Mouse (Mus musculus) left cerebral cortex, postnatal 10 days (tissue): ENCODE data around the gene Olfr1410. TPM values are rescaled to one million over a fixed set of nuclear protein-coding genes. Genes with fewer than 3 reads are reported as not detected.
A peak's percentile ranks its signal among the peaks of the same experiment; 100 is the strongest.

Experiments used
- DNase-seq, 2 experiments: peaks; one replicate each; pipeline ENCODE4 v3.0.0; 2021 to 2022; ENCODE audit warnings: low spot score in 2 of 2, mixed read lengths in 1 of 2; ENCODE audit errors: extremely low spot score in 1 of 2
- intact Hi-C: fragments of 180-260 bp; cut with DNase I; formaldehyde crosslinking; loops from one replicate; pipeline ENCODE4 v1.15.1; 2025
- total RNA-seq, 2 experiments: library from RNA; stranded (reverse); gene quantifications; 2 replicates each; pipeline ENCODE4 v1.2.3; 2021

The Olfr1410 gene
- total RNA-seq, 2 experiments from 2014 or later, result not detected

DNA sequence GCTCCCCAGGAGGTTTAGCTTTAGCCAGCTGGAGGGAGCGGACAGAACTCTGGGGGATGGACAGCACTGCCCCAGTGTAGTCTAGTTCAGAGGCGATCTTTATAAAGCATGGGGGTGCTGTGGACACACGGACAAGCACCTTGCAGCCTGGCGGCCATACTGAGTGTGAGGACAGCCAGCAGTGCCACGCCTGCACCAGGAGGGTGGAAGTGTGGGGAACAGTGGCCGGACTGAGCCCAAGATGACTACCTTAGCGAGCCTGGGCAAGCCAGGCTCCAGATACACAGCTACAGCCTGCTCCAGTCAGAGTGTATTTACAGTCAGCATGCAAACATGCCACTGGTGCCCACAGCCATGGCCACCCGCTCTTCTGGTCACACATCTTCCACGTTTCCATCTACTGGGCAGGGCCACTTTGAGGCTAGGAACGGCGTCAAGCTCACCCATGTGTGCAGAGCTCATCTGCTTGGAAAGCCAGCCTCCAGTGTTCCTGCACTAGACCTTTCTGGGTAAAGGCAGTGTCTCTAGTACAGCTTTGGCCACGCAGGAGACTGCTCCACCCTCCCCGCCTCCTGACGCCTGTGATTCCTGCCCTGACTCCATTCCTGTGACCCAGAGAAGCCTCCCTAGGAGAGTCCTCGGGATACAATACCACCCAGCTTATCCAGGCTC is 32.1 kb downstream of the Olfr1410 start:
- DNase-seq, result no peak
- intact Hi-C loops, result no loop called here

DNA sequence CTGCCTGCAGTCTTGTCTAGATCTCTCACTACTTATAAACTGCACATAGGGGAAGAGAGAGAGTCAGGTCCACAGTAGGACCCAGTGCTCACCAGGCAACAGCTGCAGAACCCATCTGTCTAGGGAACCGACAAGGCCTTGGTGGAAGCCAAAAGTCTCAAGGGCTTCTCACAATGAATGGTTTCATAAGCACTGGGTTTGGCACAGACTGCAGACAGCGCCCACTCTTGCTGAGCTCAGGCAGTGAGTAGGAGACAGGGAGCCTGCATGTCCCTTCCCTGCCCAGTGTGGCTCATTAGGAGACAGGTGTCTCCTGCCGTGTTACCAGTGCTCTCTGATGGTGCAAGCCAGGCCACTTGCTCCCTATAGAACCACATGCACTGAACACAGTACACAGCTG is 32.6 kb downstream of the Olfr1410 start:
- DNase-seq, result no peak
- intact Hi-C loops, result no loop called here

DNA sequence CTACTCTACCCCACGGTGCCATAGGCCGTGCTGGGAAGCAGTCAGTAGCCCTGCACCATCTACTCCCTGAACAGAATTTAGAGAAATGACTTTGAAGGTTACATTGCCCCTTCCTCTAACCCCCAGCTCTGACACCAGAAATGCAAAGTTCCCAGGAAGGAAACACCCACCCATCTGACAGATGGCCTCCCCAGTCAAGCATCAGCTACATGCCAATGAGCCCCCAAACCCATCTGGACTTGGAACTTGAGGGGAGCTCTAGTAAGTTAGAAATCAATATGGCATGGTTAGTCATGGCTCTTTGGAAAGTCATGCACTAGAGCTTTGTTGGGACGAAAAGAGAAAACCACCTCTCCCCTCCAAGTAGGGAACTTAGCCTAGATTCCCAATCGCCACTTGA is 33.2 kb downstream of the Olfr1410 start:
- no peak for DNase-seq
- intact Hi-C loops, result no loop called here

GRCm38 (mm10) chr1:92640393-92640792 is 34.8 kb downstream of the Olfr1410 start:
- DNase-seq, result peak in 1 of 2 experiments; percentile 14
- intact Hi-C loops, result no loop called here

GRCm38 (mm10) chr1:92641514-92642272 is 36.1 kb downstream of the Olfr1410 start, which contains the start of gene Cops9:
Gene Cops9, minus strand, starts transcription at chr1:92641985.
- peak; percentile 87 to 92 for DNase-seq
- intact Hi-C loops, result no loop called here

- peak in 1 of 2 experiments; percentile 16 for DNase-seq
- intact Hi-C loops, result no loop called here
Observed at GRCm38 (mm10) chr1:92643691-92644090, 38.1 kb downstream of the Olfr1410 start.

GRCm38 (mm10) chr1:92644916-92645315 is 39.3 kb downstream of the Olfr1410 start:
- peak in 1 of 2 experiments; percentile 18 for DNase-seq
- intact Hi-C loops, result loop anchor here (5.0 kb wide), 1 partner anchor 33 kb away; no protein-coding TSS in a partner anchor

DNA sequence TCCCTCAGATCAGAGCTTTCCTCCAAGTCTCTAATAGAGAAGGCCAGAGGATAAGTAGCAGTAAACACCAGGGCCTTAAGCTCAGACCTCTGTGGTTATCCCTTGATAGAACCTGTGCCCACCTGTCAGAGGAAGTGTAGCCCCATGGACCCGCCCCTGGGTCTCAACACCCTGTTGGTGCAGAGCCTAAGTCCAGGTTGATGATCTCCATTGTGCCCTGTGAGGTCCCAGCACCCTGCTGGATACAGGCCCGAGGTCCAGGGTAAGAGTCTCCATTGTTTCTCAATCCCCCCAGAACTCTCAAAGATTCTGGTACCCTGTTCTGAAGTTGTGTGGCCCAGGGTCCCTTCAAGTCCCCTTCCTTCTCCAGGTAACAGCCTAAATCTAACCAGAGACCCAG is 40.5 kb downstream of the Olfr1410 start:
- intact Hi-C loops, result loop anchor here (5.0 kb wide), 1 partner anchor 34 kb away; no protein-coding TSS in a partner anchor
- peak in 1 of 2 experiments; percentile 7 for DNase-seq

GRCm38 (mm10) chr1:92646601-92647000 is 41.0 kb downstream of the Olfr1410 start:
- intact Hi-C loops, result loop anchor here (5.0 kb wide), 1 partner anchor 34 kb away; no protein-coding TSS in a partner anchor
- peak in 1 of 2 experiments; percentile 9 for DNase-seq

DNA sequence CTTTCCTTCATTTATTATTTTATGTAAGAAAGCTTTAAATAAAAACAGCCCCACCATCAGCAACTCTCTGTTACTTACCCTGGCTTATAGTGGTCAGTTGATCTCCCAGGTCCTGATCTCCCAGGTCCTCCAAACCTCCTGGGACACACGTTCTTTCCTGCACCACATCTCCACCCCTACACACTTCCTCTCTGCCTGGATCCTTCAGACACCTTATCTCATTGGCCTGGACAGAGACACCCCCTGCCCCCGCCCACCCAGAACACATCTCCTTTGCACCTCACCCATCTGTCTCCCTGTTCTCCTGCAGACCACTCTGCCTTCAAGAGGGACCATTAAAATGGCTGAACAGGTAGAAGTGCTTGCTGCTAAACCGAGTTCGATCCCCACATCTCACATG is 41.4 kb downstream of the Olfr1410 start:
- intact Hi-C loops, result loop anchor here (5.0 kb wide), 1 partner anchor 35 kb away; no protein-coding TSS in a partner anchor
- peak in 1 of 2 experiments; percentile 3 for DNase-seq

GRCm38 (mm10) chr1:92647752-92648151 is 42.2 kb downstream of the Olfr1410 start:
- intact Hi-C loops, result loop anchor here (1.0 to 5.0 kb wide), 2 partner anchors 35 to 187 kb away; no protein-coding TSS in a partner anchor

DNA sequence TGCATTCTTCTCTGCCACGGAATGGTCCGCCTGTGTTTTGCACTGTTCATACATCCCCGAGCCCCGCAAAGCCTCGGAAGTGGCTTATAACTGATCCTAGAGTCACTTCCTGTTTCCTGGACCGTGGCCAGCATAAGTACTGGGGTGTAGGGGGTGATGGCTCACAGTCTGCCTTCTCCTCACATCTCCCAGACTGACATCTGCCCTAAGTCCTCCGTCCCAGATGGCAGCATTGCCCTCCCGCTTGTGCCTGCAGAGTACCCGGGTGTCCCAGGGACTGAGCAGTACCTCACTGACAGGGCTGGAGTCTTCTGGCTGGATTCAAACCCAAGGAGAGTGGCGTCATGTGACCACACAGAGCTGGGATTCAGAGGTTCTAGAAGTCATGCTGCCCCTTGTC is 42.6 kb downstream of the Olfr1410 start:
- intact Hi-C loops, result loop anchor here (1.0 to 5.0 kb wide), 2 partner anchors 36 to 186 kb away; no protein-coding TSS in a partner anchor

More at GRCm38 (mm10) chr1:92647752-92648151, 42.2 kb downstream of the Olfr1410 start:
- peak; percentile 70 to 71 for DNase-seq

GRCm38 (mm10) chr1:92648673-92649072 is 43.1 kb downstream of the Olfr1410 start, which contains the start of gene Otos:
Gene Otos, minus strand, starts transcription at chr1:92648841.
- intact Hi-C loops, result loop anchor here (1.0 to 5.0 kb wide), 2 partner anchors 36 to 186 kb away; no protein-coding TSS in a partner anchor
- DNase-seq, result peak; percentile 53 to 83

More for the DNA sequence above, 42.6 kb downstream of the Olfr1410 start:
- DNase-seq, result peak in 1 of 2 experiments; percentile 27

DNA sequence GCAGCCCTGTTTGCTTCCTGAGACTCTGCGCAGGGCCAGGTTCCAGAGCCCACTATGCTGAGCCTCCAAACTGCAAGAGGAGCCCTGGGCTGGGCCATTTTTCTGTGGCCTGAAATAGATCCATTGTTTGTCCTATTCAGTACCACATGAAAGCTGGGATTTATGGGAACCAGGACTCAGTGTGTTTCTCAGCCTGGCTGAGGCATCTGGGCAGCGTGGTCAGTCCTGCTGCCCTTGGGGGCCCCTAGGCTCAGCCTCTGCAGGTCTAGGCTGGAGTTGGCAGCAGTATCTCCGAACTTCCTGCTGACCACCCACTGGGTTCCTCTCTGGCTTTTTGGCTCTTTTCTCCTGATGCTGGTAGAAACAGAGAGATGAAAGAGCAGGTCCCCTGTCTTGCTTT is 45.9 kb downstream of the Olfr1410 start:
- DNase-seq, result peak in 1 of 2 experiments; percentile 45
- intact Hi-C loops, result no loop called here

DNA sequence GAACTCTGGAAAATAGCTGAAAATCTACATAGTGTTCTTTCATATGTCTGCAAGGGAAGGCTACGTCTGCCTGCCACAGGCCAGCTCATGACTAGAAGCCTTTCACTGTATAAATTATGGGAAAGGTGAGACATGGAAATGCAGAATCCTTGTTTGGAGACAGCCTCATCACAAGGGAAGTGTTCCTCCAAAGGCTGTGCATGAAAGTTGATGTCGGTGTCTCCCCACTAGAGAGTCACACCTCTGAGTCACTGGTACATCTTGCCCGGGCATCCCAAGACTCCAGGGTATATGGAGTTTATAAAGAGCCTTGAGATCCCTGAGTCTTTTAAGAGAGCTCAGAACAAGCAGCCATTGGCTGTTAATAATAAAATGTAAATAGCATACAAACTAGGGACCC is 47.6 kb downstream of the Olfr1410 start:
- DNase-seq, result no peak
- intact Hi-C loops, result no loop called here

DNA sequence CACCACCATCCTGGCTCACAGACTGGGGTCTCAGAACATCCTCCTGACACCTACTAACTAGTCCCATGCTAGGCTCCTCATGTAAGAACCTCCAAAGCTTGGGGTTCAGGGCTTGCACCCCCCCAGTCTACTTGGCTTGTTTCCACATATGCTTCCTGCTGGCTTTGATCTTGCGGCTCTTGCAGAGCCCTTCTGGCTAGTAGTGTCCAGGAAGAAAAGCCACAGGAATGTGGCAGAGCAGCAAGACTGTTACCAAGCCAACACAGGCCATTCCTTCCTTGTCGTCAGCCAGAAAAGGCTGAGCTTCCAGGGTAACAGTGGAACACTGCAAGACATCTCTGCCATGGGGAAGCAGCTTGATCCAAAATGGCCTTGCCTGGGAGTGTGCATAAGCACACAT is 49.1 kb downstream of the Olfr1410 start:
- intact Hi-C loops, result no loop called here
- DNase-seq, result no peak

GRCm38 (mm10) chr1:92657025-92657820 is 51.6 kb downstream of the Olfr1410 start:
- DNase-seq, result no peak
- intact Hi-C loops, result no loop called here

- intact Hi-C loops, result no loop called here
- no peak for DNase-seq
Observed at GRCm38 (mm10) chr1:92659392-92659791, 53.8 kb downstream of the Olfr1410 start.
